Mouse (Mus musculus) C2C12 (cell line): Measurements from ENCODE around the gene Usp38. TPM values are rescaled to one million over a fixed set of nuclear protein-coding genes. Genes with fewer than 3 reads are reported as not detected.

Experiments
- H3K27me3 ChIP-seq: one replicate; pipeline ENCODE4 v1.6.1; 2011; ENCODE audit not compliant: control insufficient read depth, insufficient read depth, insufficient read length
- H3K36me3 ChIP-seq: one replicate; pipeline ENCODE4 v1.6.1; 2011; ENCODE audit not compliant: control insufficient read depth, insufficient read depth
- H3K4me3 ChIP-seq: one replicate; pipeline ENCODE4 v1.5.1; 2011; ENCODE audit warnings: mild to moderate bottlenecking, control low read depth; ENCODE audit not compliant: poor library complexity, insufficient read depth, severe bottlenecking
- H3K79me2 ChIP-seq: one replicate; pipeline ENCODE4 v1.6.1; 2011; ENCODE audit not compliant: control insufficient read depth, insufficient read depth
- H3K79me3 ChIP-seq: one replicate; pipeline ENCODE4 v1.6.1; 2011; ENCODE audit warnings: low read depth, control low read depth
- H3ac ChIP-seq: one replicate; pipeline ENCODE3; 2011; ENCODE audit warnings: low read depth; ENCODE audit not compliant: control insufficient read depth, insufficient read length
- CEBPB ChIP-seq: IDR thresholded peaks from one replicate; pipeline ENCODE4 v1.6.1; 2011; ENCODE audit warnings: low read depth, mild to moderate bottlenecking, control low read depth, moderate library complexity
- CTCF ChIP-seq: IDR thresholded peaks from one replicate; pipeline ENCODE4 v1.5.1; 2011; ENCODE audit not compliant: control insufficient read depth, insufficient read depth, insufficient read length
- FOSL1 ChIP-seq: IDR thresholded peaks from one replicate; pipeline ENCODE4 v1.8.0; 2011; ENCODE audit warnings: mild to moderate bottlenecking, low read length; ENCODE audit not compliant: poor library complexity, insufficient read depth, severe bottlenecking
- MAX ChIP-seq: IDR thresholded peaks from one replicate; pipeline ENCODE4 v1.6.1; 2011; ENCODE audit warnings: mild to moderate bottlenecking, control low read depth
- MYOD1 ChIP-seq: IDR thresholded peaks from one replicate; pipeline ENCODE4 v1.6.1; 2011; ENCODE audit warnings: low read depth; ENCODE audit not compliant: control insufficient read depth, insufficient read length
- MYOG ChIP-seq: IDR thresholded peaks from one replicate; pipeline ENCODE4 v1.6.1; 2011; ENCODE audit not compliant: control insufficient read depth, insufficient read length; ENCODE audit errors: extremely low read depth
- USF1 ChIP-seq: IDR thresholded peaks from one replicate; pipeline ENCODE4 v1.6.1; 2011; ENCODE audit warnings: low read depth, mild to moderate bottlenecking, control low read depth, moderate library complexity
- polyA plus RNA-seq: library from polyadenylated mRNA; unstranded; fragments of >200 nt; fragmentation: generic; extraction: Trizol; gene quantifications from one replicate; pipeline ENCODE4 v1.2.1, GENCODE M21; 2012; ENCODE audit warnings: missing spikeins

Gene Usp38
- polyA plus RNA-seq, 1 experiment = 6.2 TPM

DNA sequence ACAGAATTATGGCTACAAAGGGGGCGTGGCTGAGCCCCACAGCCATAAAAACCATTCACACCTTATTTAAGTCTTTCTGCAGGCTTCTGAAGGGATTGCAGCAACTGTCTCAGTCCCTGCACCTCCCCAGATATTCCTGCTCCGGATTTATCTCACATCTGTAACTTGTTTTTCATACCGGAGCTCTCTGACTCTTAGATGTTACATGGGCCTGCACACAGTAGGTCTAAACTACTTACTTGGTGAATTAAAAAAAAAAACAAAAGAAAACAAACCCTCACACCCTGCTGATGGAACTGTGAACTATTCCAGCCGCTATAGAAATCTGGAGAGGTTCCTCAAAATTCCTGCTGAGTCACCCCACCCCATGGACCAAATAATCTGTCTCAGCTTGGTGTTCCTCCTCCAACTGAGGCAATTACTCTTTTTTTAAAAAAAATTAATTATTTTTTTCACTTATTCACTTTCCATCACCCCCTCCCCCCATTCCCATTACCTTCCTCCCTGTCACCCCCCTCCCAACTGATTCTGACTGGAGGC, 53.6 kb downstream of the Usp38 start:
- Histone ChIP-seq H3K79me3 (no peaks in the 10 kb centered on the region), H3K36me3 (no peaks in the 10 kb centered on the region), H3ac (no peak overlapping the region), H3K4me3 (no peak overlapping the region), H3K79me2 (no peaks in the 10 kb centered on the region), H3K27me3 (no peaks in the 10 kb centered on the region)
- TF ChIP-seq USF1 = no peak
- no peak for TF ChIP-seq CEBPB
- TF ChIP-seq MAX = no peak
- TF ChIP-seq MYOD1 = no peak
- no peak for TF ChIP-seq MYOG
- TF ChIP-seq CTCF = no peak
- TF ChIP-seq FOSL1 = no peak

- TF ChIP-seq FOSL1 = no peak
- TF ChIP-seq CTCF = no peak
- TF ChIP-seq USF1 = no peak
- TF ChIP-seq MYOG = no peak
- TF ChIP-seq MYOD1 = no peak
- no peak for TF ChIP-seq CEBPB
- no peak for TF ChIP-seq MAX
- Histone ChIP-seq H3ac (no peak overlapping the region), H3K27me3 (no peaks in the 10 kb centered on the region), H3K79me2 (no peaks in the 10 kb centered on the region), H3K4me3 (no peak overlapping the region), H3K36me3 (no peaks in the 10 kb centered on the region), H3K79me3 (no peaks in the 10 kb centered on the region)
These were observed 55.0 kb downstream of the Usp38 start for GRCm38 (mm10) chr8:80959588-80960268.

DNA sequence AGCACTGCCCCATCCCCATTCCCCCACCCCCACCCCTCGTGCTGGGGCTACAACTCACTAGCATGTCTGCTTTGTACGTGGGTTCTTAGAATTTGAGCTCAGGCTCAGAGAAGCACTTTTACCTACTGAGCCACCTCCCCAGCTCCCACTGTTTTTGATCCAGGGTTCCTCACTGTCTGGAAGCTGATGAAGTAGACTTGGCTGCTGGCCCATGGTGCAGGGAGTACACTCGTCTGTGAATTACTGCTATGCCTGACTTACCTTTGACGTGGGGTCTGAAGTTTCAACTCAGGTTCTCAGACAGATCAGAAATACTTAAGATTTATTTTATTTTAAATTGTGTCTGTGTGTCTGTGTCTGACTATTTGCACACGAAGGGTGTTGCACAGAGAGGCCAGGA, 57.0 kb downstream of the Usp38 start:
- Histone ChIP-seq H3K79me2 (no peaks in the 10 kb centered on the region), H3K27me3 (no peaks in the 10 kb centered on the region), H3K4me3 (no peak overlapping the region), H3ac (no peak overlapping the region), H3K79me3 (no peaks in the 10 kb centered on the region), H3K36me3 (no peaks in the 10 kb centered on the region)
- TF ChIP-seq MAX = no peak
- no peak for TF ChIP-seq CTCF
- TF ChIP-seq CEBPB = no peak
- no peak for TF ChIP-seq MYOD1
- TF ChIP-seq FOSL1 = no peak
- TF ChIP-seq MYOG = no peak

- H3K27me3 ChIP-seq = no peaks in the 10 kb centered on the region
- TF ChIP-seq MYOD1 (no peak), FOSL1 (no peak), CEBPB (no peak), MAX (no peak), CTCF (no peak), USF1 (no peak), MYOG (no peak)
- no peaks in the 10 kb centered on the region for H3K79me2 ChIP-seq
- no peak overlapping the region for H3ac ChIP-seq
- H3K79me3 ChIP-seq = no peaks in the 10 kb centered on the region
- H3K36me3 ChIP-seq = no peaks in the 10 kb centered on the region
- H3K4me3 ChIP-seq = no peak overlapping the region
These were observed 61.8 kb downstream of the Usp38 start for GRCm38 (mm10) chr8:80952973-80953372.

DNA sequence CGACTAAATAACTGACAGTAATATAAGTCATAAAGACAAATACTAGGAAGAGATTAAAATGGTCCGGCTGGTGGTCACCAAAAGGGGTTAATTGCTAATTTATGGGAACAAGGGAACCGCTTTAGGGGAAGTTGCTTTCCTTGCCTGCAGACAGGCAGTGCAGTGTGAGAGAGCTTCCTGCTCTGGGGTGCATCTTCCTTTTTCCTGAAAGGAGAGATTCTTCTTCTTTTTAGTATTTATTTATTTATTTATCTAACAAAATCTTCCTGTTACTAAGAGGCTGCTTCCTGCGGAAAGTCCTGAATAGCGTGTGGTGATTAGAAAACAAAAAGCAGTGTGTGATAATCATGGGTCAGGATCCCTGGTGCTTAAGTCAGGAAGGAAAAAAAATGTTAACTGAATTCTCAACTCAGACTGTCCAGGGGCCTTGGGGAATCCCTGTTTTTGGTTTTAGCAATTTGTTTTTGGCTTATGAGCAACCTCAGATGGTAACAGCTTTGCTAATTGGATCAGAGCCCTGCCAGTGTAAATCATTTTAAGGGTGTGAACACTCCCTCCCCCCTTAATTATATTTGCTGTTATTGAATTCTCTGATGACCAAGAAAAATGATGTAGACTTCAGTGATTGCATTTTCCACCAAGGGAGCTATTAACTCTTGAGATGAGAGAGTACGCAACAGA, 62.4 kb downstream of the Usp38 start:
- Histone ChIP-seq H3K4me3 (no peak overlapping the region), H3ac (no peak overlapping the region), H3K36me3 (no peaks in the 10 kb centered on the region), H3K27me3 (no peaks in the 10 kb centered on the region), H3K79me3 (no peaks in the 10 kb centered on the region), H3K79me2 (no peaks in the 10 kb centered on the region)
- no peak for TF ChIP-seq CTCF
- TF ChIP-seq FOSL1 = no peak
- TF ChIP-seq USF1 = no peak
- TF ChIP-seq CEBPB = no peak
